Mouse (Mus musculus): ENCODE results near the gene Sec14l1. TPM values are rescaled to one million over a fixed set of nuclear protein-coding genes. Genes with fewer than 3 reads are reported as not detected.

Gene Sec14l1
- total and polyA plus RNA-seq, 3 experiments: 42.0 to 55.9 TPM; not detected in 1

DNA sequence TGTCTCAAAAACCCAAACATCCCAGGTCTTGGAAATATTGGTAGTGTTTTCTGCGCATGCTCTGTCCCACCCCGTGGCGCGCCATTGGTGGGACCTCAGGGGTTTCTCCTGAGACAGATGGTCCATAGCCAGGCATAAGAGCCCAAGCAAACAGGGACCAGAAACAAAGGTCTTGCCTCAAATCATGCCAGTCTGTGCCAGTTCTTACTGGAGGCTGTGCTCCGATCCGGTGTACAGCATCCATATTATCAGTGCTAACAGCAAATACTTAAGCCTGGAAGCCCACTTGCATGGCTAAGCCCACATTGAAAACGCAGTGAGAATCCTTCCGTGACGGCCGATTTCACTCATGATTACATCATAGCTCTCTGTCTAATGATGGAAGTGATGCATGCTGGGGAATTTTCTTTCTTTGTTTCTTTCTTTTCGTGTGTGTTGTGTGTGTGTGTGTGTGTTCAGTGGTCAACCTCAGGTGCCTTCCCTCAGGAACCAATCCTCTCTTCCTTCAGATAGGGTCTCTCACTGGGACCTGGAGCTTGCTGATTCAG lies 54.2 kb downstream of the Sec14l1 start:
- no peaks in the 10 kb centered on the region for H3K79me2 ChIP-seq (ENCODE audit: control insufficient read depth, insufficient read depth, low read length, poor library complexity)
- peak overlapping the region; percentile 20 to 53 for H3K4me3 ChIP-seq (ENCODE audit: control insufficient read depth in 1 of 2, insufficient read depth in 1 of 2, low read depth in 2 of 2, low read length in 2 of 2)
- H3K4me1 ChIP-seq (ENCODE audit: control insufficient read depth in 1 of 2, insufficient read depth in 2 of 2, low read length in 2 of 2): peaks cover 0 to 14% of the 10 kb centered on the region in 2 experiments; a peak in 2 of 4 replicates
- no peaks in the 10 kb centered on the region for H3K27me3 ChIP-seq (ENCODE audit: control insufficient read depth in 1 of 2, insufficient read depth in 2 of 2, low read length in 2 of 2)
- peaks cover 0 to 6% of the 10 kb centered on the region in 2 experiments; a peak in 1 of 4 replicates for H3K36me3 ChIP-seq (ENCODE audit: control insufficient read depth in 1 of 2, insufficient read depth in 2 of 2, low read length in 2 of 2)
- no peaks in the 10 kb centered on the region for H3K9me3 ChIP-seq (replicated peaks; ENCODE audit: insufficient read depth, low read length)
- 0 out of 2 replicates have a peak, but pooled peaks have one; percentile 1 for TF ChIP-seq MYC (IDR thresholded peaks at IDR 0.05; ENCODE audit: low read depth, low read length)
- TF ChIP-seq NRF1 (IDR thresholded peaks at IDR 0.05; ENCODE audit: insufficient read depth, low read depth, low read length, poor library complexity, severe bottlenecking): peak; percentile 58
- no peak for TF ChIP-seq UBTF (IDR thresholded peaks at IDR 0.05; ENCODE audit: borderline replicate concordance, insufficient read depth, low read depth, low read length)
- peak overlapping the region; percentile 56 for H3K9ac ChIP-seq (ENCODE audit: control insufficient read depth, low read depth, low read length, poor library complexity, severe bottlenecking)
- peak overlapping the region; percentile 47 for H3K27ac ChIP-seq (ENCODE audit: control insufficient read depth, low read depth, low read length)
- DNase-seq (ENCODE audit: low read depth, low spot score): peak; percentile 63

DNA sequence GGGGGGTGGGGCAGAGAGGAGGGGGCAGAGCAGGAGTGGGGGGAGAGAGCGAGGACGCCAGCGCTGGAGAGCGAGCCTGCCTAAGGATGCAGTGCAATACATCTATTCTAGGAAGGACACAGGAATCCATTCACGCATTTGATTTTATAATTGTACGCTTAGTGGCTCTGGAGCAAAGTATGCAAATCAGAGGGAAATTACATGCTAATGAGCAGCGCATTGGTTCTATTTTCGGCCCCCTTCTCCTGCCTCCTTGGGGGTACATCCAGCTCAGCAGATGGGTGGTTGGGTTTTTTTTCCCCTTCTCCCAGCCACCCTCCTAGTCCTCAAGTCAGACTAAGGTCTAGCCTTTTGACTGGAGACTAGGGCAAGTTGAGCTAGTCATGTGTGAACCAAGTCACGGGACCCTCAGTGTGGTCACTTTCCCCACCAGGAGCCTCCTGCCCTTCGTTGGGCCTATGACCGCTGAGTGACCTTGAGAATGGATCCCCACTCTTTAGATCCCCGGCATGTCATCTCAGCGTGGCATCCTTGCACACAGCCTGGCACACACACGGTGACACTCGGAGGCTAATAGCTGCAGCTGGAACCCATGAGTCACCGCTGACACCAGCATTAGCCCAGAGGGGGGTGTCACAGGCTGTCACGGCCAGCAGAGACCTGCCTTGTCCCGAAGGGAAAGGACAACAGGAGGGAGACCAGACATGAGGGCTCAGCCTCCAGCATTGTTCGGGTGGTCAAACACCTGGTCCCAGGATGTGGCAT lies 55.0 kb downstream of the Sec14l1 start:
- TF ChIP-seq MYB (IDR thresholded peaks at IDR 0.05; ENCODE audit: low read depth, low read length): no peak
- TF ChIP-seq EP300 (IDR thresholded peaks at IDR 0.05; ENCODE audit: low read depth in 1 of 2, low read length in 2 of 2): no peak
- TF ChIP-seq MEF2A (IDR thresholded peaks at IDR 0.05; ENCODE audit: extremely low read depth, insufficient replicate concordance, low read depth, low read length, poor library complexity, severe bottlenecking): no peak
- TF ChIP-seq CTCF (IDR thresholded peaks at IDR 0.05 in 2 of 3, conservative IDR thresholded peaks at IDR 0.05 in 1 of 3; ENCODE audit: control insufficient read depth in 1 of 3, insufficient read depth in 1 of 3, low read depth in 2 of 3, low read length in 3 of 3, poor library complexity in 1 of 3, severe bottlenecking in 1 of 3): no peak
- TF ChIP-seq SMC3 (IDR thresholded peaks at IDR 0.05; ENCODE audit: low read depth, low read length): no peak
- TF ChIP-seq UBTF (IDR thresholded peaks at IDR 0.05; ENCODE audit: borderline replicate concordance, insufficient read depth, low read depth, low read length): no peak
- TF ChIP-seq CHD1 (IDR thresholded peaks at IDR 0.05; ENCODE audit: low read depth, low read length): no peak
- no peak for TF ChIP-seq USF2 (IDR thresholded peaks at IDR 0.05; ENCODE audit: borderline replicate concordance in 1 of 2, insufficient read depth in 1 of 2, low read depth in 1 of 2, low read length in 2 of 2)
- TF ChIP-seq GABPA (IDR thresholded peaks at IDR 0.05; ENCODE audit: low read depth, low read length): no peak
- TF ChIP-seq POLR2AphosphoS2 (IDR thresholded peaks at IDR 0.05; ENCODE audit: low read length): no peak
- no peak for TF ChIP-seq BHLHE40 (IDR thresholded peaks at IDR 0.05; ENCODE audit: borderline replicate concordance, low read depth, low read length)
- no peak for TF ChIP-seq GATA1 (IDR thresholded peaks at IDR 0.05; ENCODE audit: low read depth, low read length)
- TF ChIP-seq ZMIZ1 (IDR thresholded peaks at IDR 0.05; ENCODE audit: low read depth, low read length): no peak
- no peak for TF ChIP-seq RAD21 (IDR thresholded peaks at IDR 0.05; ENCODE audit: low read depth, low read length)
- H3K9me3 ChIP-seq (replicated peaks; ENCODE audit: insufficient read depth, low read length): no peaks in the 10 kb centered on the region
- no peak for DNase-seq (ENCODE audit: low read depth, low spot score)
- no peaks in the 10 kb centered on the region for H3K79me2 ChIP-seq (ENCODE audit: control insufficient read depth, insufficient read depth, low read length, poor library complexity)
- H3K27me3 ChIP-seq (ENCODE audit: control insufficient read depth in 1 of 2, insufficient read depth in 2 of 2, low read length in 2 of 2): no peaks in the 10 kb centered on the region
- H3K27ac ChIP-seq (ENCODE audit: control insufficient read depth, low read depth, low read length): no peak overlapping the region
- peaks cover 0 to 14% of the 10 kb centered on the region in 2 experiments; a peak in 2 of 4 replicates for H3K4me1 ChIP-seq (ENCODE audit: control insufficient read depth in 1 of 2, insufficient read depth in 2 of 2, low read length in 2 of 2)
- H3K4me3 ChIP-seq (ENCODE audit: control insufficient read depth in 1 of 2, insufficient read depth in 1 of 2, low read depth in 2 of 2, low read length in 2 of 2): no peak overlapping the region
- H3K36me3 ChIP-seq (ENCODE audit: control insufficient read depth in 1 of 2, insufficient read depth in 2 of 2, low read length in 2 of 2): peaks cover 0 to 6% of the 10 kb centered on the region in 2 experiments; a peak in 1 of 4 replicates
- H3K9ac ChIP-seq (ENCODE audit: control insufficient read depth, low read depth, low read length, poor library complexity, severe bottlenecking): no peak overlapping the region

All from MEL (cell line).